In the genomic region with DNA sequence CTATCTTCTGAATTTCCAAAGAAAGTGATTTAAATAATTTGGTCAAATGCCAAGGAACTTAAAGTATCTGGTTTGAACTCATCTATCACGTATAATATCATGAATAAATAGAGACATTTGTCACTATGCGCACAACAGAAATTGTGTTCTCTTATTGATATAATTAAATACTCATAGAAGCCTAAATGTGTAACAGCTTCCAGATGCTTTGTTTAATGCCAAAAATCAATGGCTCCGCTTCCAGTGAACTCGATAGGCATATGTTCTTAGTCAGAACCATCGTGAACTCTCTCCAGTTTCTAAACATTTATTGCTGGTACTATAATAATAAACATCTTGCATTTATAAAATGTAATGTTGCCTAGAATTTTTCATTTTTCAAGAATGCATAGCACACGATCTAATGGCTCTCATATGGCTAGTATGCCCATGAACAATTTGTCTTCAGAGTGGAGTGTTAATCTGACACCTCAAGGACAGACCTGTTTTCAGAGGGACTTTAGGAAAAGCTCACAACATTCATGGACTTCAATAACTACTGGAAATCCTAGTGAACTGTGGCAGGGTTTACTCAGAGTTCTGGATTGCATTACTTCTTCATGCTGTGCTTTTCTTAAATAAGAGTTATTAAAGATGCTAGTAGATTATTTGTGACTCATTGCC, we compare ENCODE assay signal across 11 mouse cellular contexts.
"Had no signal": no experiment of that assay in that cellular context is flagged by ENCODE, and none has a peak within 500 bp of the region (broad histone marks: within the 10 kb centered on the region; RNA-seq: fewer than 3 reads in every experiment).

No protein-coding gene starts in this region.

- H3K27ac ChIP-seq: kidney, embryonic 15.5 days; left cerebral cortex, adult 2 months; limb, embryonic 15.5 days; liver, embryonic 12.5 days; midbrain, embryonic 13.5 days; neural tube, embryonic 15.5 days had no signal

- DNase-seq: kidney, adult 2 months; kidney, postnatal 14 days; right cerebral cortex, adult 18-20 months; right cerebral cortex, postnatal 25 days had no signal

- ATAC-seq: liver, embryonic 12.5 days; lung, postnatal 0 days; midbrain, embryonic 13.5 days had no signal

- H3K4me1 ChIP-seq: kidney, embryonic 15.5 days; limb, embryonic 15.5 days; liver, embryonic 12.5 days; midbrain, embryonic 13.5 days; neural tube, embryonic 15.5 days had no signal

- H3K27me3 ChIP-seq: kidney, embryonic 15.5 days; limb, embryonic 15.5 days; liver, embryonic 12.5 days; midbrain, embryonic 13.5 days; neural tube, embryonic 15.5 days had no signal

- H3K36me3 ChIP-seq: kidney, embryonic 15.5 days; limb, embryonic 15.5 days; liver, embryonic 12.5 days; midbrain, embryonic 13.5 days; neural tube, embryonic 15.5 days had no signal

- H3K9me3 ChIP-seq: kidney, embryonic 15.5 days; limb, embryonic 15.5 days; liver, embryonic 12.5 days; midbrain, embryonic 13.5 days; neural tube, embryonic 15.5 days had no signal

- H3K4me3 ChIP-seq: kidney, embryonic 15.5 days; left cerebral cortex, adult 2 months; limb, embryonic 15.5 days; liver, embryonic 12.5 days; midbrain, embryonic 13.5 days; neural tube, embryonic 15.5 days had no signal

- H3K9ac ChIP-seq: kidney, embryonic 15.5 days; limb, embryonic 15.5 days; liver, embryonic 12.5 days; midbrain, embryonic 13.5 days; neural tube, embryonic 15.5 days had no signal

- H3K4me2 ChIP-seq: kidney, embryonic 15.5 days; limb, embryonic 15.5 days; liver, embryonic 12.5 days; midbrain, embryonic 13.5 days; neural tube, embryonic 15.5 days had no signal
